Mouse (Mus musculus): ENCODE data around the gene Tmem28.

Tmem28 gene

GRCm38 (mm10) chrX:99820790-99821395, at the start of gene Tmem28:
Tmem28 (plus strand) TSS chrX:99821021.
- no peak for DNase-seq (ENCODE audit: low spot score in 2 of 2)

DNA sequence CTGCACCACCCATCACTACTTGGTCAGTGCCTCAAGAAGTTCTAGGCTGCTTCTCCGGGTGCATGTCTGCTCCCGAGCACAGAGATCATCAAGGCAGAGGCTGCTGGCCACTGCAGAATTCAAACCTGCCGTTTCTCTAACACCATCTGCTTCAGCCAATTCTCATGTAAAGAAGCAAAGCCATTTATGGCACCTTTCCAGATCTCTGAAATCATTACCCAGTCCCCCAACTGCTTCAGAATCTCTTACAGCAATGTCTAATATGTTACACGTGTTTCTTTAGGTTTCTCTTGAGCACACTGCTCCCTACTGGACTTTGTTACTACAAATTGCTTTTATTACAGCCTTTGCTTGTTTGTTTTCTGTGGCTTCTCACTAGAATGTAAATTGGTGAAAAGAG, 40.5 kb upstream of the Tmem28 start:
- no peak for DNase-seq (ENCODE audit: low spot score in 2 of 2)

DNA sequence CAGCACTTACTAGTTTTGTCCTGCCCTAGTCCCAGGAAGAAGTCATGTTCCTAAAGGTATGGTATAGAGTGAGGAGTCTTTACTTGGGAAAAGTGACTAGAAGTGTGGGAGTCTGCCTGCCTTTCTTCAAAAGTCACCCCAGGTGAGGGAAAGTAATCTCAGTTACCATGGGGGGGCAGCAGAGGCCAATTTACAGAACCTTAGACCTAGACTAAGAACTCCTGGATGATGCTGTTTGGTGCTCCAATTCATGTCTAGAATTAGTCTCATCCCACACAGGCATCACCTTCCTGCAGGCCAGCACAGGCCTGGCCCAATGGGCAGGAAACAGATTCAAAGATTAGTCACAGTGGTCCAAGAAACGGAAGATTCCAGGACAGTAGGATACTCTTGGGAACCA, 12.4 kb upstream of the Tmem28 start:
- DNase-seq (ENCODE audit: low spot score in 2 of 2) = no peak

DNA sequence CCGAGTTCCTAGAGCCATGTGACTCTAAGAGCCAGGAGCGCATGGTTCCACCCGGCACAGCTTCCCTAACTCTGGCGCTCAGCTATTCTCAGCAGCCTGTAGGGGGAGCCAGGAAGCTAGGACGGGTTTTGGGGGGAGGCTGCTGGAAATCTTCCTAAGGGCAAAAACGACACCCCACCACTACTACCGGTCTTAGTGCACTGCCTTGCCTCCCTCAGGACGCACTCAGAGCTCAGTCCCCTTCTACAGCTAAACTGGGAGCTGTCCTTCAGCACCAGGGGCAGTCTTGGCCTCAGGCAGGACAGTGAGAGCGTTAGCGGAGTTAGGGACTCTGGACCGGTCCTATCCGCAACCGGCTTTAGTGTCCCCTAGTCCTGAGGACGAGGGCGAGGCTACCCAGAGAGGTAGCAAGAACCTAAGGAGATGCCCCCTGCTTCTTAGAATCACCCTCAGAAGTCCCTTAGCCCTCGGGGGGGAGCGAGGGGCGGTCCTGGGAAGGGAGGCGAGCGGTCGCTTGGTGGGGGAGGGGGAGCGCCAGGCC, 1.4 kb upstream of the Tmem28 start:
- peak; percentile 10 to 28 for DNase-seq (ENCODE audit: low spot score in 2 of 2)

DNA sequence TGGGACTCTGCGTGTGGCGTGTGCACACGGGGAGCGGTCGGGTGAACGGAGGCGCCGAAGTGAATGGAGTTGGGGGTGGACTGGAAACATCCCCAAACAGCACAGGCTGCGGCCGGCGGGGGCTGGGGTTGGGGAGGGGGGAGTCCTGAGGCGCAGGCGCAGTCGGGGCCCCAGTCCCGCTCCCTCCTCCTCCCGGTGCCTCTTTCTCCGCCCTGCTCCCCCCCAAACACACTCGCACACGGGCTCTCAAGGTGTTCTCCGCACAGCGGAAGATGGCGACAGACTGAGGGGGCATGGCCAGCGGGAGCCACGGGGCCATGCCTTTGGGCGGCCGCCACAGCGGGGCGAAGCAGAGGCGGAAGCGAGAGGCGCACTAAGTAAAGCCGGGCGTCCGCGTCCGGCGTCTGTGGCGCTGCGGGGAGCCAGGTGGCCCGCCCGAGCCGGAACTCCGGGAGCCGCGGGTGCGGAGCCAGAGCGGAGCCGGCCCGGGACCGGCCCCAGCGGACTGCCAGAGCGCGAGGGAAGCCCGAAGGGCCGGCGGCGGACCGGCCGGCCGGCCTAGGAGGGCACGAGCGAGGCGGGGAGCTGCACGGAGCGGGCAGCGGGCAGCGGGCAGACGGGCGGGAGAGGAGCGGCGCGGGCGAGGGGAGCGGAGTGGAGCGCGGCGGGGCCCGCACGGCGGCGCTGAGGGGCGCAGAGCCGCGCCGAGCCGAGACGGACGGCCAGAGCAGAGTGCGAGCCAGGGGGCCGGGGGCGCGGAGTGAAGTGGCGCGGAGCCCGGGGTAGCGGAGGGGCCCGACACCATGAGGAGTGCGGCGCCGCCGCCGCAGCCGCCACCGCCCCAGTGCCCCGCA, 658 bp upstream of the Tmem28 start:
- DNase-seq (ENCODE audit: low spot score in 2 of 2) = no peak

GRCm38 (mm10) chrX:99842090-99842489, 21.3 kb downstream of the Tmem28 start:
- no peak for DNase-seq (ENCODE audit: low spot score in 2 of 2)

GRCm38 (mm10) chrX:99853261-99853741, 32.5 kb downstream of the Tmem28 start:
- DNase-seq (ENCODE audit: low spot score in 2 of 2) = peak; percentile 55 to 73

DNA sequence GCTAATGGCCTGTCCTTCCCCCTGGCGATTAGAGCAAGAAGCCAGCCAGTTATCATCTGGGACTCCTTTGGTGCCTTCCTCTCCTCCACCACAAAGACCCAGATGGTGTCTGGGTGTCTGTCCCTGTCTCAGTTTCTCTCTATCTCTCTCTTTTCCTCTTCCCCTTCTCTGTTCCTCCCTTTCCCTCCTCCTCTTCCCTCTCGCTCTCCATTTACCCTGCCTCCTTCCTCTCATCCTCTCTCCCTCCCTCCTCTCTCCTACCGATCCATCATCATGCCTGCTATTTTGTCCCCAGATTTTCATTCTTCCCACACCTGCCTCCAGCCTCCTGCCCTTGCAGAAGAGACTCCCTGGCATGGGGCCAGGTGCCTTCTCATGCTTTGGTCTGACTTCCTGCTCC, 33.0 kb downstream of the Tmem28 start:
- no peak for DNase-seq (ENCODE audit: low spot score in 2 of 2)

- no peak for DNase-seq (ENCODE audit: low spot score in 2 of 2)
Observed at GRCm38 (mm10) chrX:99872228-99872627, 51.4 kb downstream of the Tmem28 start.

- no peak for DNase-seq (ENCODE audit: low spot score in 2 of 2)
Observed at GRCm38 (mm10) chrX:99872632-99873201, 51.9 kb downstream of the Tmem28 start.

DNA sequence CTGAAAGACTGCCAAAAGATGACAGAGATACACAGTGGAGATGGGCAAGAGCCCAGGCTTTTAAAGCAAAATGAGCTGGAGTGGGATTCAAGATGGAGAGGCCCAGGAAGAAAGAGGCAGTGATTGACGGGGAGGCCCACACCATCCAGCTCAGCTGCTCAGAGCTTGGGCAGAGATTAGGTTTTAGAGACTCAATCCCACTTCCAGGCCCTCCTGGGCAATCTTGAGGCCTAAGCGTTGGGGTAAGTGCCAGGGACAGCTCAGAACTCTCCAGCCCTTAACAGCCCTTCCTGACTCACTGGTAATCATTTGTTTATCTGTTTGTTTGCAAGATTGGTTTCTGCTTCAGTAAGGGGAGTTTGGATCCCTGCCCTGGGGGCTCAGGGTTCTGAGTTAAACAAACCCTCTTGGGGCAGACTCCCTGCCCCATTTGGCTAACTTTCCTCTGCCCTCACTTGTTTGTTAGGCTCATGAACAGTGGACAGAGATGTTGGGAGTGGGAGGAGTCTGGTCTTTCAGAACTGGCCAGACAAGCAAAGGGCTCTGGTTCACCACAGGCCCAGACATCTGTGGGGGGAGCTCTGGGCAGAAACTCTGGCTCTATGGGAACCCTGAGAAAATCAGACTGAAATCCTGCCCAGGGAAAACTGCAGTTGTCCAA, 52.6 kb downstream of the Tmem28 start:
- no peak for DNase-seq (ENCODE audit: low spot score in 2 of 2)

GRCm38 (mm10) chrX:99873920-99874296, 53.1 kb downstream of the Tmem28 start:
- no peak for DNase-seq (ENCODE audit: low spot score in 2 of 2)

DNA sequence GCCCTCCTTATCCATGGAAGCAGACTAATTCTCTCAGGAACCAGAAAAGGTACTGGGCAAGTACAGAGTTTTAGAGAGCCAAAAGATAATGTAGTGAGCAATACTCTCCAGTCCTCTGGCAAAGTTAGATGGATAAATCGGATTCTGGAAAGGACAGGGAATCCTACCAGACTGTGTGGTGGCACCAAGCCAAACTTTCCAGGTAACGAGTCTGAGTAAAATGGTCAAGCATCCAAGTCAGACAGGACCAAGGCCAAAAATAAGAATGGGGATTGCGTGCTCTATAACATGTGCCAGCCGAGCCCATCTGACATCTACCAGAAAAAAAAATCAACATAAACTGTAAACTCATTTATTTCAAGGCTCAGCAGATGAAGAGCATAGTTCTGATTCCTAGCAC, 56.0 kb downstream of the Tmem28 start:
- DNase-seq (ENCODE audit: low spot score in 2 of 2) = no peak

DNA sequence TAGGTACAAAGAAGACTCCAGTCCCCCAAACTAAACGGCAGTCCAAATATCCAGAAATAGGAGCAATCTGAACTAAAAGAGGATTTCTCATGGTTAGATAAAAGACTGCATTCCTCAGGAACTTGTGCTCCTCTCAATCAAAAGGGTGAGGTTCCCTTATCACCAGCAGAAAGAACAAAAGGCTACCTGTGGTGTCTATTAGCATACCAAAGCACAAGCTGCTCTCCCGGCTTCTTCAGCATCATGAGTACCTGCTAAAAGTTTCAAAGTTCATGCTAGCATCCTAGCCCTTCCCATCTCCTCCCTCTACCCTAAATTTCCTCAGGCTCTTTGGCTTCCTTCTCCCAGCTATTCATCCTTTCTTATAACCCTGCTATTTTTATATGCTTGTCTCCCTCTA, 62.6 kb downstream of the Tmem28 start:
- DNase-seq (ENCODE audit: low spot score in 2 of 2) = no peak
